Mouse (Mus musculus) midbrain, postnatal 0 days (tissue): ENCODE results near the gene Pcyox1. TPM values are rescaled to one million over a fixed set of nuclear protein-coding genes. Genes with fewer than 3 reads are reported as not detected.

Experiments
- ATAC-seq: fragments of 200-750 bp; cut with Nextera tagmentation; 2 replicates; pipeline ENCODE4 v1.8.0; 2017; ENCODE audit warnings: moderate number of reproducible peaks, mild to moderate bottlenecking, moderate TSS enrichment, moderate library complexity; ENCODE audit not compliant: low FRiP score
- DNase-seq: peaks from one replicate; pipeline ENCODE4 v3.0.0-alpha.2; 2015; ENCODE audit warnings: low spot score
- H3K27ac ChIP-seq: fragments of 300-500 bp; sonication (generic); 2 replicates; pipeline ENCODE4 v1.5.1; 2014; ENCODE audit warnings: low read depth, mild to moderate bottlenecking, low read length, mixed read lengths
- H3K27me3 ChIP-seq: fragments of 300-500 bp; sonication (generic); 2 replicates; pipeline ENCODE4 v1.6.1; 2014; ENCODE audit warnings: low read length, control low read depth, mixed read lengths; ENCODE audit not compliant: insufficient read depth
- H3K36me3 ChIP-seq: fragments of 300-500 bp; sonication (generic); 2 replicates; pipeline ENCODE4 v1.6.1; 2014; ENCODE audit warnings: low read length, control low read depth, mixed read lengths; ENCODE audit not compliant: insufficient read depth
- H3K4me1 ChIP-seq: fragments of 300-500 bp; sonication (generic); 2 replicates; pipeline ENCODE4 v1.6.1; 2014; ENCODE audit warnings: mild to moderate bottlenecking, control low read depth, antibody characterized with exemption, low read length, mixed read lengths; ENCODE audit not compliant: insufficient read depth
- H3K4me2 ChIP-seq: fragments of 300-500 bp; sonication (generic); 2 replicates; pipeline ENCODE4 v1.6.1; 2014; ENCODE audit warnings: low read depth, mild to moderate bottlenecking, low read length, mixed read lengths; ENCODE audit not compliant: poor library complexity, severe bottlenecking
- H3K4me3 ChIP-seq: fragments of 300-500 bp; sonication (generic); 2 replicates; pipeline ENCODE4 v1.5.1; 2014; ENCODE audit warnings: low read depth, mild to moderate bottlenecking, low read length, moderate library complexity
- H3K9ac ChIP-seq: fragments of 300-500 bp; sonication (generic); replicated peaks from 2 replicates; pipeline ENCODE4 v1.6.1; 2014; ENCODE audit warnings: mild to moderate bottlenecking, low read length, moderate library complexity, mixed read lengths; ENCODE audit not compliant: poor library complexity, severe bottlenecking
- H3K9me3 ChIP-seq: fragments of 300-500 bp; sonication (generic); 2 replicates; pipeline ENCODE4 v1.6.1; 2016; ENCODE audit warnings: low read length, control low read depth
- CTCF ChIP-seq: IDR thresholded peaks from 2 replicates; pipeline ENCODE4 v1.5.1; 2016; ENCODE audit warnings: antibody characterized with exemption, mild to moderate bottlenecking
- WGBS: fragments of 180-500 bp; shearing (Covaris S2); extraction: QIAGEN DNeasy Blood & Tissue Kit; methylation state at CpG from one replicate; pipeline ENCODE4 v1.1.7; 2014; 5-methylcytosine and 5-hydroxymethylcytosine counted together
- polyA plus RNA-seq: library from polyadenylated mRNA; unstranded; fragments of >200 nt; fragmentation: Nextera tagmentation; extraction: Ambion mirVana; gene quantifications from 2 replicates; pipeline ENCODE4 v1.2.1, GENCODE M21; 2015
- total RNA-seq: library from RNA; depleted of rRNA; stranded (reverse); fragments of >200 nt; gene quantifications from 2 replicates; pipeline ENCODE4 v1.2.3, GENCODE M21; 2014

Gene Pcyox1
- total and polyA plus RNA-seq, 2 experiments from 2014 or later, result 95.4 to 108 TPM

DNA sequence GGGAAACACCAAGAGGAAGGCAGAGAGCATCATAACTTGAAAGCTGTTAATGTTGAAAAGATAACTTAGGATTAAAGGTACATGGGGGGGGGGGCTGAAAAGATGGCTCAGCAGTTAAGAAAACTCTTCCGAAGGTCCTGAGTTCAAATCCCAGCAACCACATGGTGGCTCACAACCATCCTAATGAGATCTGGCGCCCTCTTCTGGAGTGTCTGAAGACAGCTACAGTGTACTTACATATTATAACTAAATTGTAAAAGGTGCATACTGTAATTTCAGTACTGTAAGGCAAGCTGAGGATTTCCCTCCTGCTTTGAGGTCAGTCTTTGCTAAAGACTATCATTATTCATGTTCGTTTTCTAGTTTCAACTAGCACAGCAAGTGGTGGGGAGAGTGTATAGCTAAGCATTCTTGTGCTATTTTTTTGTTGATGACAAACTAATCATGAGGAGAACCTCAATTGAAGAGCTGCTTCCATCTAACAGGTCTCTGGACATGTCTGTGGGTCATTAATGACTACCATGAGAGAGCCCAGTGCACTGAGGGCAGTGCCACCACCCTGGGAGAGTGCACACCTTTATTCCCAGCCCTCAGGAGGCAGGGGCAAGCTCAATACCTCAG lies 26.8 kb downstream of the Pcyox1 start:
- Histone ChIP-seq H3K4me3 (no peak overlapping the region), H3K36me3 (peaks cover 7% of the 10 kb centered on the region), H3K4me2 (peak overlapping the region; percentile 60; the same call in 1 of the 2 replicates), H3K9ac (no peak overlapping the region), H3K9me3 (no peaks in the 10 kb centered on the region), H3K27me3 (no peaks in the 10 kb centered on the region), H3K27ac (peak overlapping the region; percentile 87), H3K4me1 (peaks cover 8% of the 10 kb centered on the region; the same call in 1 of the 2 replicates)
- peak; percentile 62 for TF ChIP-seq CTCF
- DNase-seq (peak; percentile 18), ATAC-seq (no peak)
- 61% methylated on average over 3 of the region's 3 CpGs for WGBS

DNA sequence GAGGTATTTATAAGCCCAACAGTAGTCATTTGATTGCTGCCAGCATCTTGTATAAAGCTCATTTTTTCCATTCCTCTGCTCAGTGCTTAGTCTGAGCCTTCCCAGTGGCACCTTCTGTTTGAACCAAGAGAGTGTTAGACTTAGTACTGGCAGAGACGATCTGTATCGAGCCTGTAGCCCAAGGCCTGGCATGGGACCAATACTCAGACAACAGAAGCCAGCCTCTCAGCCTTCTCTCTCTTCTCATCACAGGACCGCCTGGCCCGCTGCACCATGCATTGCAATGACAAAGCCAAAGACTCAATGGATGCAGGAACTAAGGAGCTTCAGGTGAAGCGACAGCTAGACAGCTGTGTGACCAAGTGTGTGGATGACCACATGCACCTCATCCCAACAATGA lies 28.5 kb downstream of the Pcyox1 start:
- no peak overlapping the region for H3K9ac ChIP-seq
- no peaks in the 10 kb centered on the region for H3K27me3 ChIP-seq
- peaks cover 8% of the 10 kb centered on the region; the same call in 1 of the 2 replicates for H3K4me1 ChIP-seq
- H3K27ac ChIP-seq, result no peak overlapping the region
- no peak for TF ChIP-seq CTCF
- no peak for ATAC-seq
- H3K9me3 ChIP-seq, result no peaks in the 10 kb centered on the region
- peaks cover 7% of the 10 kb centered on the region for H3K36me3 ChIP-seq
- no peak for DNase-seq
- WGBS, result 80% methylated on average over 5 of the region's 5 CpGs
- H3K4me3 ChIP-seq, result no peak overlapping the region
- no peak overlapping the region for H3K4me2 ChIP-seq

DNA sequence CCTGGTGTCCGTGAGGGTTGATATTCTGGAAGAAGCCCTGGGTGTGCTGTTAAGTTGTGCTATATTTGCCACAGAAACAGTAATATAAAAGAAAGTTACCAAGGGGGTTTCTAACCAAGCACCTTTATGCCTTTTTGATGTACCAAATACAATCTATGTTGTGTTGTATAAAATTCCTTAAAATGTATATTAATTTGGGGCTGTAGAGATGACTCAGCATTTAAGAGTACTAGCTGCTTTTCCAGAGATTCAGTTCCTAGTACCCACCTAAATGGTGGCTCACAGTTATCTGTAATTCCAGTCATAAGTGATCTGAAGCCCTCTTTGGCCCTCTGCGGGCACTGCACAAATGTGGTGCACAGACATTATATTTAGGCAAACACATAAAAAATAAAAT lies 30.1 kb downstream of the Pcyox1 start:
- H3K9ac ChIP-seq, result peak overlapping the region; percentile 79; the same call in 1 of the 2 replicates
- WGBS, result 68% methylated on average over 2 of the region's 2 CpGs
- DNase-seq (no peak), ATAC-seq (no peak)
- peaks cover 2% of the 10 kb centered on the region; the same call in 1 of the 2 replicates for H3K4me1 ChIP-seq
- H3K4me2 ChIP-seq, result peak overlapping the region; percentile 87
- peak overlapping the region; percentile 86; the same call in 1 of the 2 replicates for H3K27ac ChIP-seq
- H3K4me3 ChIP-seq, result peak overlapping the region; percentile 58; the same call in 1 of the 2 replicates
- no peaks in the 10 kb centered on the region for H3K9me3 ChIP-seq
- H3K36me3 ChIP-seq, result peaks cover 7% of the 10 kb centered on the region
- H3K27me3 ChIP-seq, result no peaks in the 10 kb centered on the region
- no peak for TF ChIP-seq CTCF

DNA sequence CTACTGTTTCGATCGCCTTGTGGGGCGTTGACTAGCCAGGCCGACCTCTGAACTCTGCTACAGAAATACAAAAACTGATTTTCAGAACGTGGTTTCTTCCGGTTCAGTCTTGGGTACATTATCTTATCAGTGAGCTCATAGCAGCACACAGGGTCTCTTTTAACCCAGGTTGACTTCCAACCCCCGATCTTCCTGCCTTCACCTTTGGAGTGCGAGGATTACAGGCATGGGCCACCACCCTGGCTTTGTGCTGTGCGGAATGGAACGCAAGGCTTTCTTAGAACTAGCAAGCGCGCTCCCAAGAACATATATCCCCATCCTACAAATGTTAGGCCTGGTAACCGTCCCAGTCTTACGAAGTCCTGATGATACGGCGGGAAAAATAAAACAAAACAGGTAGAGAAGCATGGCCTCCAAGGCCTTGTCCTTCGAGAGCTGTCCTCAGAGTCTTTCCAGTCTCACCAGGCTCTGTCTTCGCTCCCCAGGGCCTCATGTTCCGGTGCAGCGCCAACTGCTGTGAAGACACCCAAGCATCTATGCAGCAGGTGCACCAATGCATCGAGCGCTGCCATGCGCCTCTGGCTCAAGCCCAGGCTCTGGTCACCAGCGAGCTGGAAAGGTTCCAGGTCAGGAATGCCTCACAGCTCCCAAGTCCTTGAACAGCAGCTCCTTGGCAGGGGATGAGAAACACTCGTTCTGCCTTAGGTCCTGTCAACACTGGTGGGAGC lies 30.7 kb downstream of the Pcyox1 start:
- no peaks in the 10 kb centered on the region for H3K9me3 ChIP-seq
- H3K36me3 ChIP-seq, result peaks cover 7% of the 10 kb centered on the region
- DNase-seq, result peak; percentile 53
- 38% methylated on average over 25 of the region's 25 CpGs for WGBS
- TF ChIP-seq CTCF, result no peak
- no peak for ATAC-seq
- peak overlapping the region; percentile 86 for H3K27ac ChIP-seq
- H3K9ac ChIP-seq, result peak overlapping the region; percentile 79
- H3K4me1 ChIP-seq, result peaks cover 2% of the 10 kb centered on the region; the same call in 1 of the 2 replicates
- H3K27me3 ChIP-seq, result no peaks in the 10 kb centered on the region
- peak overlapping the region; percentile 87 for H3K4me2 ChIP-seq
- H3K4me3 ChIP-seq, result peak overlapping the region; percentile 58

DNA sequence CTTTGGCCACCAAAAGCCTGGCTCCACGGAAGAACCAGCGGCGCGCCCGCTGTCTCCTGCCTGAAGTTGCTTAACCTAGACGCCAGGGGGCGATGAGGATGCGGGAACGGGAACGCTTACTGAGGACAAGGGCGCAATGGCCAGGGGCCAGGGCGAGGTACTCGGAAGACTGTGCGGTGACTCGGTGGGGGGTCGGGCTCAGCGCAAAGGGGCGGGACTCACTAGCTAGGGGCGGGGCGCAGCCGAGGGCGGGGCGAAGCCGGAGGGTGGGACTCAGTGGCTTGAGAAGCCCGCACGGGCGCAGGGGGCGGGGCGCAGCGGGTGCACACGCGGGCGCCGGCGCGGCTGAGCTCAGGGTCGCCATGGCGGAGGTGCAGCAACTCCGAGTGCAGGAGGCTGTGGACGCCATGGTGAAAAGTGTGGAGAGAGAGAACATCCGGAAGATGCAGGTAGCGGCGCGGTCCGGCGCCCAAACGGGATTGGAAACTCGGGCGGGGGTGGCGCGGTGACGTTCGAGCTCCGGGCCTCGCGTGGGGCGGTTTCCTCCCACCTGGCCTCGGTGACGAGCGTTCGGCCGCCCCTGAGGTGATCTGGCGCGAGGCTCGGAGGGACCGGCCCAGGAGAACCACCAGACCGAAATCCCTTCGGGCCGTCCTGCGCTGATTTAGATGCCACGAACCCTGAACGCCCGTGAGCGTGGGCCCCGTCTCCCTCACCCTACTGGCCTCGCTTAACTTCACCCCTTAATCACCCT lies 31.4 kb downstream of the Pcyox1 start, which contains the start of gene Fam136a:
Gene Fam136a (plus strand): TSS at position 276 of the 754 bp plus-strand sequence.
- ATAC-seq, result peak; percentile 91
- Histone ChIP-seq H3K27me3 (no peaks in the 10 kb centered on the region), H3K4me2 (peak within 1 kb of the TSS; percentile 87), H3K4me3 (peak within 1 kb of the TSS; percentile 58), H3K9me3 (no peaks in the 10 kb centered on the region), H3K4me1 (peaks cover 2% of the 10 kb centered on the region; the same call in 1 of the 2 replicates), H3K27ac (peak within 1 kb of the TSS; percentile 86), H3K9ac (peak within 1 kb of the TSS; percentile 79), H3K36me3 (peaks cover 7% of the 10 kb centered on the region)
- WGBS, result under 1% methylated on average over 51 of the region's 76 CpGs
- peak; percentile 96 for TF ChIP-seq CTCF
- DNase-seq, result peak; percentile 98
